Mouse (Mus musculus): ENCODE measurements around the gene Rbp1. TPM values are rescaled to one million over a fixed set of nuclear protein-coding genes. Genes with fewer than 3 reads are reported as not detected.

Rbp1 gene
- polyA plus RNA-seq, 1 experiment from 2014 or later, result 102 TPM

- Histone ChIP-seq H3K9me3 (ENCODE audit: control insufficient read depth, low read length) (no peaks in the 10 kb centered on the region), H3K36me3 (ENCODE audit: control insufficient read depth, insufficient read depth, low read length) (no peaks in the 10 kb centered on the region), H3K27ac (ENCODE audit: low read length) (no peak overlapping the region), H3K4me2 (ENCODE audit: low read depth, low read length) (no peak overlapping the region), H3K4me1 (replicated peaks; ENCODE audit: control insufficient read depth, insufficient read depth, low read length) (peaks cover 8% of the 10 kb centered on the region), H3K27me3 (ENCODE audit: control insufficient read depth, insufficient read depth, low read depth, low read length) (no peaks in the 10 kb centered on the region), H3K9ac (ENCODE audit: low read length) (no peak overlapping the region), H3K4me3 (ENCODE audit: low read length) (no peak overlapping the region)
- no peak for ATAC-seq (ENCODE audit: low read depth)
- WGBS, result 30% methylated on average over 1 of the region's 1 CpGs
Measured at GRCm38 (mm10) chr9:98420666-98421065, 2.1 kb upstream of the Rbp1 start.

DNA sequence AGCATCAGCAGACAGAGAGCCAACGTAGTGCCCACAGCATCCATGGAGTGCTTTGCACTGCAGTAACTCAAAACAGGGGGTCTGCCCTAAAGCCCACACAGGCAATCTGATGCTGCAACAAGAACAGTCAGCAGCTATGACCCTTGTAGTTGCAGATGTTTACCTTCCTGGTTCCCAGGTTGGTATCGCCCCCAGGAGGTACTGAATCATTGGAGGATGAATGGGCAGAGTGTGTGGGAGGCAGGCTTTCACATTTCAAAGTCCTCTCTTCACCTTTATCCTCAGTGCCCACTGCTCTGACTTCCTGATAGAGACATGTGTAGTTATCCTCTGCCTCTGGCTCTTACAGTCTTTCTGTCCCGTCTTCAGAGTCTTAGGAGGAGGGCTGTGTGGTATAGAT lies 858 bp upstream of the Rbp1 start:
- Histone ChIP-seq H3K27ac (ENCODE audit: low read length) (no peak overlapping the region), H3K9me3 (ENCODE audit: control insufficient read depth, low read length) (no peaks in the 10 kb centered on the region), H3K4me1 (replicated peaks; ENCODE audit: control insufficient read depth, insufficient read depth, low read length) (peaks cover 18% of the 10 kb centered on the region), H3K27me3 (ENCODE audit: control insufficient read depth, insufficient read depth, low read depth, low read length) (no peaks in the 10 kb centered on the region), H3K4me2 (ENCODE audit: low read depth, low read length) (no peak overlapping the region), H3K4me3 (ENCODE audit: low read length) (no peak overlapping the region), H3K36me3 (ENCODE audit: control insufficient read depth, insufficient read depth, low read length) (no peaks in the 10 kb centered on the region), H3K9ac (ENCODE audit: low read length) (no peak overlapping the region)
- 52% methylated on average over 3 of the region's 3 CpGs for WGBS
- no peak for ATAC-seq (ENCODE audit: low read depth)

DNA sequence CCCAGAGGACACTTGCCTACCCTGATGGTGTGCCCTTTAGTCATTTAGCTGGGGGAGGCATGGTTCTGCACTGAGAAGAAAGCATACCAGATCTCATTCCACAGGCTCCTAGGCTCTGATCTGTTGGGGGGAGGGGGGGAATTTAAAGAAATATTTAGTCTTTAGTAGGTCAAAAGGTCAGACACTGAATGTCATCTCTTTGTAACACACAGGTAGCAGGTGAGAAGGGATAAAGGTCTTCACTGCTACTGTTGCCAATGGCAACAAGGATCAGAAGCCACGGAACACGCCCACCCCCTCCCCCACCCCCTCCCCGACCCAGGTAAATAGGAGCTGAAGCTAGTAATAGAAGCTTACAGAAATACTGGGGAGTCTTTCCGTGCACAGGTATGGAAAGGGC lies 930 bp downstream of the Rbp1 start:
- no peak for ATAC-seq (ENCODE audit: low read depth)
- no peak overlapping the region for H3K4me3 ChIP-seq (ENCODE audit: low read length)
- no peaks in the 10 kb centered on the region for H3K9me3 ChIP-seq (ENCODE audit: control insufficient read depth, low read length)
- no peak overlapping the region for H3K9ac ChIP-seq (ENCODE audit: low read length)
- 28% methylated on average over 4 of the region's 4 CpGs for WGBS
- peak overlapping the region; percentile 77; the same call in 1 of the 2 replicates for H3K4me2 ChIP-seq (ENCODE audit: low read depth, low read length)
- peaks cover 34% of the 10 kb centered on the region for H3K4me1 ChIP-seq (replicated peaks; ENCODE audit: control insufficient read depth, insufficient read depth, low read length)
- no peaks in the 10 kb centered on the region for H3K27me3 ChIP-seq (ENCODE audit: control insufficient read depth, insufficient read depth, low read depth, low read length)
- no peaks in the 10 kb centered on the region for H3K36me3 ChIP-seq (ENCODE audit: control insufficient read depth, insufficient read depth, low read length)
- no peak overlapping the region for H3K27ac ChIP-seq (ENCODE audit: low read length)

GRCm38 (mm10) chr9:98424291-98424690 lies 1.5 kb downstream of the Rbp1 start:
- no peak; the same call in 1 of the 2 replicates for ATAC-seq (ENCODE audit: low read depth)
- Histone ChIP-seq H3K9ac (ENCODE audit: low read length) (peak overlapping the region; percentile 75), H3K36me3 (ENCODE audit: control insufficient read depth, insufficient read depth, low read length) (no peaks in the 10 kb centered on the region), H3K4me1 (replicated peaks; ENCODE audit: control insufficient read depth, insufficient read depth, low read length) (peaks cover 40% of the 10 kb centered on the region), H3K4me2 (ENCODE audit: low read depth, low read length) (peak overlapping the region; percentile 77), H3K27ac (ENCODE audit: low read length) (peak overlapping the region; percentile 45), H3K9me3 (ENCODE audit: control insufficient read depth, low read length) (no peaks in the 10 kb centered on the region), H3K4me3 (ENCODE audit: low read length) (peak overlapping the region; percentile 70), H3K27me3 (ENCODE audit: control insufficient read depth, insufficient read depth, low read depth, low read length) (no peaks in the 10 kb centered on the region)
- 5% methylated on average over 8 of the region's 8 CpGs for WGBS

DNA sequence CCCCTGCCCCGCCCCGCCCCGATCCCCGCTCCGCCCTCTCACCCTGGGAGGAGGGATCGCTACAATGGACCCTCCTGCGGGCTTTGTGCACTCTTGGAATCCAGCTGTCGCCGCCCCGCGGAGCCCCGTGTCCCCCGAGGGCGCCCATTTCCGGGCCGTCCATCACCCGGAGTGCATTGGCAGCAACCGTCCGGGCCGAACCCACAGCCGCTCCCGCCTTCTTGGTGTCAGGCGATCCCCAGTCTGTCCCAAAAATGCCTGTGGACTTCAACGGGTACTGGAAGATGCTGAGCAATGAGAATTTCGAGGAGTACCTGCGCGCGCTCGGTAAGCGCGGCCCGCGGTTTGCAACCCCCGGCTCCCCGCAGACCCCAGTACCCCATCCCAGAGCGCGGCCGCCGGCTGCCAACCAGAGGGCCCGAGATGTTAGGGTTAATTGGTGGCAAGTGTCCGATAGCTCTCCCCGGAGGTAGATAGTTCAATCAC lies 2.0 kb downstream of the Rbp1 start:
- H3K4me1 ChIP-seq (replicated peaks; ENCODE audit: control insufficient read depth, insufficient read depth, low read length), result peaks cover 45% of the 10 kb centered on the region
- peak overlapping the region; percentile 75 for H3K9ac ChIP-seq (ENCODE audit: low read length)
- under 1% methylated on average over 42 of the region's 42 CpGs for WGBS
- no peaks in the 10 kb centered on the region for H3K27me3 ChIP-seq (ENCODE audit: control insufficient read depth, insufficient read depth, low read depth, low read length)
- peak overlapping the region; percentile 77 for H3K4me2 ChIP-seq (ENCODE audit: low read depth, low read length)
- H3K4me3 ChIP-seq (ENCODE audit: low read length), result peak overlapping the region; percentile 70
- no peaks in the 10 kb centered on the region for H3K9me3 ChIP-seq (ENCODE audit: control insufficient read depth, low read length)
- no peaks in the 10 kb centered on the region for H3K36me3 ChIP-seq (ENCODE audit: control insufficient read depth, insufficient read depth, low read length)
- peak overlapping the region; percentile 43 for H3K27ac ChIP-seq (ENCODE audit: low read length)
- ATAC-seq (ENCODE audit: low read depth), result peak; percentile 81

DNA sequence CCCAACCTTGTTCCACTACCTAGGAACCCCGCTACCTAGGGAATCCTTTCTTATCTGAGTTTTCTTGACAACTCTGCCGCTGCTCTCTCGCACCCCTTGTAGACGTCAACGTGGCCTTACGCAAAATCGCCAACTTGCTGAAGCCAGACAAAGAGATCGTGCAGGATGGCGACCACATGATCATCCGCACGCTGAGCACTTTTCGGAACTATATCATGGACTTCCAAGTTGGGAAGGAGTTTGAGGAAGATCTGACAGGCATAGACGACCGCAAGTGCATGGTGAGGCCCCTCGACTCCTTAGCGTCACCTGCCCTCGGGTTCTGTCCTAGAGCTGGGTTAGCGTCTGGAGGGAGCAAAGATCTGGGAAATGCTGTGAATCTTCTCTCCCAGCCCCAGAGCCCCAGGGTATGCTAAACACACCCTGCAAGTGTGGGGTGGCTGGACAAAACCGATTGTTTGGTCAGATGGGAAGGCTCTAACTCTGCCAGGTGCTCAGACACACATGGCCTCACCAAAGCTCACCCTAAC lies 2.7 kb downstream of the Rbp1 start:
- 2% methylated on average over 19 of the region's 19 CpGs for WGBS
- peak overlapping the region; percentile 70 for H3K4me3 ChIP-seq (ENCODE audit: low read length)
- H3K9ac ChIP-seq (ENCODE audit: low read length), result peak overlapping the region; percentile 75
- peak overlapping the region; percentile 59 for H3K27ac ChIP-seq (ENCODE audit: low read length)
- no peaks in the 10 kb centered on the region for H3K27me3 ChIP-seq (ENCODE audit: control insufficient read depth, insufficient read depth, low read depth, low read length)
- H3K9me3 ChIP-seq (ENCODE audit: control insufficient read depth, low read length), result no peaks in the 10 kb centered on the region
- peak overlapping the region; percentile 77 for H3K4me2 ChIP-seq (ENCODE audit: low read depth, low read length)
- no peaks in the 10 kb centered on the region for H3K36me3 ChIP-seq (ENCODE audit: control insufficient read depth, insufficient read depth, low read length)
- peaks cover 51% of the 10 kb centered on the region for H3K4me1 ChIP-seq (replicated peaks; ENCODE audit: control insufficient read depth, insufficient read depth, low read length)
- ATAC-seq (ENCODE audit: low read depth), result no peak

- H3K27me3 ChIP-seq (ENCODE audit: control insufficient read depth, insufficient read depth, low read depth, low read length), result no peaks in the 10 kb centered on the region
- peak overlapping the region; percentile 77 for H3K4me2 ChIP-seq (ENCODE audit: low read depth, low read length)
- no peak for ATAC-seq (ENCODE audit: low read depth)
- H3K9me3 ChIP-seq (ENCODE audit: control insufficient read depth, low read length), result no peaks in the 10 kb centered on the region
- no peak overlapping the region for H3K4me3 ChIP-seq (ENCODE audit: low read length)
- WGBS, result 36% methylated on average over 4 of the region's 4 CpGs
- H3K36me3 ChIP-seq (ENCODE audit: control insufficient read depth, insufficient read depth, low read length), result no peaks in the 10 kb centered on the region
- no peak overlapping the region for H3K9ac ChIP-seq (ENCODE audit: low read length)
- H3K4me1 ChIP-seq (replicated peaks; ENCODE audit: control insufficient read depth, insufficient read depth, low read length), result peaks cover 62% of the 10 kb centered on the region
- H3K27ac ChIP-seq (ENCODE audit: low read length), result peak overlapping the region; percentile 89
Measured at GRCm38 (mm10) chr9:98427906-98428517, 5.3 kb downstream of the Rbp1 start.

GRCm38 (mm10) chr9:98428783-98429182 lies 6.0 kb downstream of the Rbp1 start:
- Histone ChIP-seq H3K4me1 (replicated peaks; ENCODE audit: control insufficient read depth, insufficient read depth, low read length) (peaks cover 60% of the 10 kb centered on the region), H3K27me3 (ENCODE audit: control insufficient read depth, insufficient read depth, low read depth, low read length) (no peaks in the 10 kb centered on the region), H3K9me3 (ENCODE audit: control insufficient read depth, low read length) (no peaks in the 10 kb centered on the region), H3K9ac (ENCODE audit: low read length) (no peak overlapping the region), H3K27ac (ENCODE audit: low read length) (peak overlapping the region; percentile 89), H3K4me2 (ENCODE audit: low read depth, low read length) (peak overlapping the region; percentile 77), H3K36me3 (ENCODE audit: control insufficient read depth, insufficient read depth, low read length) (no peaks in the 10 kb centered on the region), H3K4me3 (ENCODE audit: low read length) (no peak overlapping the region)
- ATAC-seq (ENCODE audit: low read depth), result peak; percentile 62
- WGBS, result 32% methylated on average over 8 of the region's 8 CpGs

DNA sequence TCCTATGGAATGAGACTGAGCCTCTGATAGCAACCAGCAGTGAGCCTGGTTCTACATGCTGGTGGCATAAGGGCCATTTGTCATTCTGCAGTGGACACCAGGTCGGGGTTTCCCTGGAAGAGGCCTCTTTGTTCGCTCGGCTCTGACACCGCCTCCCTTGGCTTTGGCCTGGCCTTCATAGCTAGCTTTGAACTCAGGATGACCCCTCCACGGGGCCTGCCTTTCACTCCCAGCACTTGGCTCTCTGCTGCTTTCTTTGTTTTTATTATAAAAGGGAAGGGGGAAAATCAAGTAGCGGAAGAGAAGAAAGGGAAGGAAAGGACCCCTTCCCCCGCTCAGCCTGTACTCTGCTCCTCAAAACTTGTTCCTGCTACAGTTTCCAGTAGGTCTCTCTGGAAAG lies 7.0 kb downstream of the Rbp1 start:
- Histone ChIP-seq H3K4me1 (replicated peaks; ENCODE audit: control insufficient read depth, insufficient read depth, low read length) (peaks cover 56% of the 10 kb centered on the region), H3K4me3 (ENCODE audit: low read length) (no peak overlapping the region)
- WGBS, result 9% methylated on average over 7 of the region's 7 CpGs

More for the DNA sequence above, 7.0 kb downstream of the Rbp1 start:
- H3K4me2 ChIP-seq (ENCODE audit: low read depth, low read length), result peak overlapping the region; percentile 30
- H3K27ac ChIP-seq (ENCODE audit: low read length), result peak overlapping the region; percentile 89
- peak; percentile 73 for ATAC-seq (ENCODE audit: low read depth)
- no peak overlapping the region for H3K9ac ChIP-seq (ENCODE audit: low read length)
- H3K9me3 ChIP-seq (ENCODE audit: control insufficient read depth, low read length), result no peaks in the 10 kb centered on the region
- no peaks in the 10 kb centered on the region for H3K27me3 ChIP-seq (ENCODE audit: control insufficient read depth, insufficient read depth, low read depth, low read length)
- no peaks in the 10 kb centered on the region for H3K36me3 ChIP-seq (ENCODE audit: control insufficient read depth, insufficient read depth, low read length)

All from lung, embryonic 16.5 days (tissue).